Mouse (Mus musculus) T-cell, adult 2 months (primary cell): ENCODE data around the gene Il13.

ENCODE experiments used
- DNase-seq: peaks from one replicate; pipeline ENCODE4 v3.0.0; 2022; ENCODE audit warnings: low spot score

Il13 gene

GRCm38 (mm10) chr11:53634556-53634955 is at the start of gene Il13:
Il13 (minus strand) TSS chr11:53634702.
- DNase-seq = no peak

- DNase-seq = no peak
These were observed 48.6 kb upstream of the Il13 start for GRCm38 (mm10) chr11:53682994-53683530.

- DNase-seq = no peak
These were observed 47.7 kb upstream of the Il13 start for GRCm38 (mm10) chr11:53682170-53682569.

GRCm38 (mm10) chr11:53681686-53682085 is 47.2 kb upstream of the Il13 start:
- no peak for DNase-seq

- DNase-seq = no peak
These were observed 45.6 kb upstream of the Il13 start for GRCm38 (mm10) chr11:53680141-53680540.

- no peak for DNase-seq
These were observed 36.9 kb upstream of the Il13 start for GRCm38 (mm10) chr11:53671414-53671813.

GRCm38 (mm10) chr11:53664091-53664490 is 29.6 kb upstream of the Il13 start:
- no peak for DNase-seq

GRCm38 (mm10) chr11:53662794-53663674 is 28.5 kb upstream of the Il13 start:
- DNase-seq = no peak

- no peak for DNase-seq
These were observed 23.3 kb upstream of the Il13 start for GRCm38 (mm10) chr11:53657828-53658227.

GRCm38 (mm10) chr11:53657381-53657780 is 22.9 kb upstream of the Il13 start:
- DNase-seq = no peak

- DNase-seq = no peak
These were observed 22.2 kb upstream of the Il13 start for GRCm38 (mm10) chr11:53656558-53657202.

- no peak for DNase-seq
These were observed 20.5 kb upstream of the Il13 start for GRCm38 (mm10) chr11:53655043-53655442.

GRCm38 (mm10) chr11:53652427-53652826 is 17.9 kb upstream of the Il13 start:
- no peak for DNase-seq

- no peak for DNase-seq
These were observed 16.9 kb upstream of the Il13 start for GRCm38 (mm10) chr11:53651441-53651840.

GRCm38 (mm10) chr11:53644017-53644416 is 9.5 kb upstream of the Il13 start:
- no peak for DNase-seq

- DNase-seq = no peak
These were observed 8.3 kb upstream of the Il13 start for GRCm38 (mm10) chr11:53642744-53643279.

GRCm38 (mm10) chr11:53637803-53638260 is 3.3 kb upstream of the Il13 start:
- no peak for DNase-seq

GRCm38 (mm10) chr11:53637046-53637802 is 2.7 kb upstream of the Il13 start:
- no peak for DNase-seq

- no peak for DNase-seq
These were observed 1.7 kb upstream of the Il13 start for GRCm38 (mm10) chr11:53636183-53636646.

GRCm38 (mm10) chr11:53635590-53636182 is 1.2 kb upstream of the Il13 start:
- no peak for DNase-seq

- no peak for DNase-seq
These were observed 858 bp downstream of the Il13 start for GRCm38 (mm10) chr11:53633644-53634043.
